ENCODE assay signal across 8 mouse cellular contexts in genomic region chr7:130547635-130548175, GRCm38 (mm10). TPM values are rescaled to one million over a fixed set of nuclear protein-coding genes. Genes with fewer than 3 reads are reported as not detected.
A peak's percentile ranks its signal among the peaks of the same experiment; 100 is the strongest.
DNase-seq lines count a peak whose midpoint lies in the region; ATAC-seq and TF ChIP-seq lines count a peak whose summit lies in the region.

No protein-coding gene starts in this region.

- no peak for TF ChIP-seq POLR2A in MEL (IDR thresholded peaks at IDR 0.05; ENCODE audit: control insufficient read depth in 1 of 2, insufficient read depth in 1 of 2, low read depth in 1 of 2, low read length in 2 of 2, poor library complexity in 1 of 2)

- H3K9me3 ChIP-seq in heart, embryonic 13.5 days = no peaks in the 10 kb centered on the region
- no peaks in the 10 kb centered on the region for H3K9me3 ChIP-seq in MEL (replicated peaks; ENCODE audit: insufficient read depth, low read length)
- H3K9me3 ChIP-seq in hindbrain, embryonic 14.5 days (ENCODE audit: control insufficient read depth, low read length) = no peaks in the 10 kb centered on the region
- H3K9me3 ChIP-seq in midbrain, embryonic 11.5 days (ENCODE audit: control insufficient read depth, low read length) = no peaks in the 10 kb centered on the region

- no peak for TF ChIP-seq EP300 in MEL (IDR thresholded peaks at IDR 0.05; ENCODE audit: low read depth in 1 of 2, low read length in 2 of 2)

- TF ChIP-seq RAD21 in MEL (IDR thresholded peaks at IDR 0.05; ENCODE audit: low read depth, low read length) = no peak

- peak overlapping the region; percentile 98 for H3K9ac ChIP-seq in heart, embryonic 13.5 days
- peak overlapping the region; percentile 50 for H3K9ac ChIP-seq in MEL (ENCODE audit: control insufficient read depth, low read depth, low read length, poor library complexity, severe bottlenecking)
- H3K9ac ChIP-seq in hindbrain, embryonic 14.5 days = peak overlapping the region; percentile 85; the same call in 1 of the 2 replicates
- H3K9ac ChIP-seq in midbrain, embryonic 11.5 days (ENCODE audit: low read length) = no peak overlapping the region; the same call in 1 of the 2 replicates

- peaks cover 29% of the 10 kb centered on the region for H3K36me3 ChIP-seq in heart, embryonic 13.5 days
- H3K36me3 ChIP-seq in MEL (ENCODE audit: control insufficient read depth in 1 of 2, insufficient read depth in 2 of 2, low read length in 2 of 2) = peaks cover 14 to 21% of the 10 kb centered on the region in 2 experiments; a peak in 3 of 4 replicates
- H3K36me3 ChIP-seq in hindbrain, embryonic 14.5 days (replicated peaks; ENCODE audit: control insufficient read depth, insufficient read depth) = peaks cover 14% of the 10 kb centered on the region
- peaks cover 9% of the 10 kb centered on the region; the same call in 1 of the 2 replicates for H3K36me3 ChIP-seq in midbrain, embryonic 11.5 days (ENCODE audit: control insufficient read depth, insufficient read depth, low read length)

- H3K4me3 ChIP-seq in heart, embryonic 13.5 days = peak overlapping the region; percentile 95
- peak overlapping the region; percentile 41 to 93 for H3K4me3 ChIP-seq in MEL (ENCODE audit: control insufficient read depth in 1 of 2, insufficient read depth in 1 of 2, low read depth in 2 of 2, low read length in 2 of 2)
- peak overlapping the region; percentile 98 for H3K4me3 ChIP-seq in hindbrain, embryonic 14.5 days (replicated peaks; ENCODE audit: low read length)
- H3K4me3 ChIP-seq in midbrain, embryonic 11.5 days (ENCODE audit: low read depth, low read length) = peak overlapping the region; percentile 85; the same call in 1 of the 2 replicates

- peaks cover 23% of the 10 kb centered on the region for H3K4me1 ChIP-seq in heart, embryonic 13.5 days
- H3K4me1 ChIP-seq in MEL (ENCODE audit: control insufficient read depth in 1 of 2, insufficient read depth in 2 of 2, low read length in 2 of 2) = peaks cover 6 to 13% of the 10 kb centered on the region in 2 experiments; a peak in 3 of 4 replicates
- peaks cover 10% of the 10 kb centered on the region for H3K4me1 ChIP-seq in hindbrain, embryonic 14.5 days (replicated peaks; ENCODE audit: control insufficient read depth, insufficient read depth, low read length)
- peaks cover 12% of the 10 kb centered on the region for H3K4me1 ChIP-seq in midbrain, embryonic 11.5 days (ENCODE audit: control insufficient read depth, insufficient read depth, low read length)

- no peaks in the 10 kb centered on the region for H3K27me3 ChIP-seq in heart, embryonic 13.5 days (replicated peaks)
- H3K27me3 ChIP-seq in MEL (ENCODE audit: control insufficient read depth in 1 of 2, insufficient read depth in 2 of 2, low read length in 2 of 2) = peaks cover 2 to 4% of the 10 kb centered on the region in 2 experiments
- no peaks in the 10 kb centered on the region for H3K27me3 ChIP-seq in hindbrain, embryonic 14.5 days (ENCODE audit: control insufficient read depth, insufficient read depth, low read length)
- H3K27me3 ChIP-seq in midbrain, embryonic 11.5 days (ENCODE audit: control insufficient read depth, insufficient read depth, low read length) = no peaks in the 10 kb centered on the region

- peak overlapping the region; percentile 91 for H3K4me2 ChIP-seq in heart, embryonic 13.5 days
- peak overlapping the region; percentile 79; the same call in 1 of the 2 replicates for H3K4me2 ChIP-seq in hindbrain, embryonic 14.5 days (replicated peaks)
- H3K4me2 ChIP-seq in midbrain, embryonic 11.5 days = no peak overlapping the region

- intact Hi-C loops in heart, postnatal 25 days (cut with DNase I) = loop anchor here (5.0 kb wide), 2 partner anchors 50 to 125 kb away; no protein-coding TSS in a partner anchor

- WGBS in heart, embryonic 13.5 days = 76% methylated on average over 12 of the region's 12 CpGs
- WGBS in hindbrain, embryonic 14.5 days = 85% methylated on average over 12 of the region's 12 CpGs
- 88% methylated on average over 12 of the region's 12 CpGs for WGBS in midbrain, embryonic 11.5 days

- no peak for ATAC-seq in heart, embryonic 13.5 days (ENCODE audit: extremely low read depth, insufficient number of reproducible peaks, low FRiP score, low TSS enrichment)
- ATAC-seq in hindbrain, embryonic 14.5 days (ENCODE audit: low FRiP score) = no peak
- ATAC-seq in midbrain, embryonic 11.5 days (ENCODE audit: low FRiP score) = no peak

- no peak for TF ChIP-seq CTCF in MEL (IDR thresholded peaks at IDR 0.05 in 2 of 3, conservative IDR thresholded peaks at IDR 0.05 in 1 of 3; ENCODE audit: control insufficient read depth in 1 of 3, insufficient read depth in 1 of 3, low read depth in 2 of 3, low read length in 3 of 3, poor library complexity in 1 of 3, severe bottlenecking in 1 of 3)

- H3K79me2 ChIP-seq in MEL (ENCODE audit: control insufficient read depth, insufficient read depth, low read length, poor library complexity) = peaks cover 34% of the 10 kb centered on the region

- no peak for DNase-seq in heart, postnatal 25 days (ENCODE audit: low spot score)
- no peak for DNase-seq in MEL (ENCODE audit: low read depth, low spot score)
- DNase-seq in hindbrain, embryonic 14.5 days (ENCODE audit: low spot score) = no peak
- peak; percentile 60 for DNase-seq in midbrain, embryonic 11.5 days (ENCODE audit: low spot score, missing footprints)
- DNase-seq in cerebellum, adult 8-10 months = no peak
- no peak for DNase-seq in cerebellum, adult 11-12 months
- no peak for DNase-seq in urinary bladder, postnatal 36 days (ENCODE audit: low spot score in 2 of 2)

- H3K27ac ChIP-seq in heart, embryonic 13.5 days (replicated peaks) = peak overlapping the region; percentile 100
- H3K27ac ChIP-seq in MEL (ENCODE audit: control insufficient read depth, low read depth, low read length) = no peak overlapping the region
- peak overlapping the region; percentile 98; the same call in 1 of the 2 replicates for H3K27ac ChIP-seq in hindbrain, embryonic 14.5 days
- H3K27ac ChIP-seq in midbrain, embryonic 11.5 days (ENCODE audit: low read depth, low read length) = no peak overlapping the region

TF ChIP-seq in MEL, 35 proteins besides CTCF, POLR2A, EP300 and RAD21:
- TF ChIP-seq ZNF384 (IDR thresholded peaks at IDR 0.05; ENCODE audit: low read depth, low read length) (no peak), MAX (IDR thresholded peaks at IDR 0.05; ENCODE audit: low read length) (no peak), TAL1 (IDR thresholded peaks at IDR 0.05; ENCODE audit: low read length) (no peak), GABPA (IDR thresholded peaks at IDR 0.05; ENCODE audit: low read depth, low read length) (no peak), MXI1 (IDR thresholded peaks at IDR 0.05; ENCODE audit: low read depth, low read length) (no peak), GATA1 (IDR thresholded peaks at IDR 0.05; ENCODE audit: low read depth, low read length) (no peak), NELFE (IDR thresholded peaks at IDR 0.05; ENCODE audit: low read depth, low read length) (no peak), RCOR1 (IDR thresholded peaks at IDR 0.05; ENCODE audit: low read depth, low read length) (no peak), CHD1 (IDR thresholded peaks at IDR 0.05; ENCODE audit: low read depth, low read length) (no peak; the same call in 1 of the 2 replicates), ZC3H11A (IDR thresholded peaks at IDR 0.05; ENCODE audit: low read depth, low read length) (no peak), USF2 (IDR thresholded peaks at IDR 0.05; ENCODE audit: borderline replicate concordance in 1 of 2, insufficient read depth in 1 of 2, low read depth in 1 of 2, low read length in 2 of 2) (no peak), TBP (IDR thresholded peaks at IDR 0.05; ENCODE audit: low read depth, low read length) (no peak), HCFC1 (IDR thresholded peaks at IDR 0.05; ENCODE audit: low read depth, low read length) (no peak), POLR2AphosphoS2 (IDR thresholded peaks at IDR 0.05; ENCODE audit: low read length) (no peak), USF1 (IDR thresholded peaks at IDR 0.05; ENCODE audit: low read depth, low read length) (no peak), MEF2A (IDR thresholded peaks at IDR 0.05; ENCODE audit: extremely low read depth, insufficient replicate concordance, low read depth, low read length, poor library complexity, severe bottlenecking) (no peak)

RNA-seq across cellular contexts. Expression of gene Nsmce4a, which starts 25.2 kb away (rescaled TPM):
- 124 and 134 TPM in 2 replicates for polyA plus RNA-seq in heart, embryonic 13.5 days (2015; fragmentation: Nextera tagmentation; extraction: Ambion mirVana)
- total RNA-seq in heart, postnatal 25 days (2021) = 10 to 100 TPM; 38.5 to 46.1 TPM
- total RNA-seq in MEL (2012; rRNA removed) = 124 and 134 TPM in 2 replicates
- 100 to 1,000 TPM; 117 to 129 TPM for polyA plus RNA-seq in MEL (2012; ENCODE audit: insufficient read depth in 1 of 2, insufficient read length in 2 of 2, low read depth in 1 of 2, low replicate concordance in 2 of 2, missing spikeins in 1 of 2)
- 96.7 and 99.6 TPM in 2 replicates for polyA plus RNA-seq in hindbrain, embryonic 14.5 days (2014; fragmentation: Nextera tagmentation; extraction: Ambion mirVana)
- 223 and 239 TPM in 2 replicates for polyA plus RNA-seq in midbrain, embryonic 11.5 days (2014; fragmentation: Nextera tagmentation; extraction: Ambion mirVana)

RNA-seq across cellular contexts. Expression of gene Ate1, which starts 27.5 kb away (rescaled TPM):
- polyA plus RNA-seq in heart, embryonic 13.5 days (2015; fragmentation: Nextera tagmentation; extraction: Ambion mirVana) = 49.6 and 59.6 TPM in 2 replicates
- total RNA-seq in heart, postnatal 25 days (2021) = 10 to 100 TPM; 32.2 to 32.3 TPM
- total RNA-seq in MEL (2012; rRNA removed) = 19.5 and 21.9 TPM in 2 replicates
- 10 to 100 TPM in 1 of 2 experiments, not detected in 1; 28.6 TPM for polyA plus RNA-seq in MEL (2012; ENCODE audit: insufficient read depth in 1 of 2, insufficient read length in 2 of 2, low read depth in 1 of 2, low replicate concordance in 2 of 2, missing spikeins in 1 of 2)
- polyA plus RNA-seq in hindbrain, embryonic 14.5 days (2014; fragmentation: Nextera tagmentation; extraction: Ambion mirVana) = 104 and 108 TPM in 2 replicates
- 54.8 and 57.1 TPM in 2 replicates for polyA plus RNA-seq in midbrain, embryonic 11.5 days (2014; fragmentation: Nextera tagmentation; extraction: Ambion mirVana)

RNA-seq across cellular contexts. Expression of gene Tacc2, which starts 29.5 kb away (rescaled TPM):
- polyA plus RNA-seq in heart, embryonic 13.5 days (2015; fragmentation: Nextera tagmentation; extraction: Ambion mirVana) = 40.6 and 42.5 TPM in 2 replicates
- total RNA-seq in heart, postnatal 25 days (2021) = 100 to 1,000 TPM; 364 to 380 TPM
- total RNA-seq in MEL (2012; rRNA removed) = 3.5 and 5.3 TPM in 2 replicates
- 10 to 100 TPM in 1 of 2 experiments, not detected in 1; 21.5 TPM for polyA plus RNA-seq in MEL (2012; ENCODE audit: insufficient read depth in 1 of 2, insufficient read length in 2 of 2, low read depth in 1 of 2, low replicate concordance in 2 of 2, missing spikeins in 1 of 2)
- 58.9 and 61.6 TPM in 2 replicates for polyA plus RNA-seq in hindbrain, embryonic 14.5 days (2014; fragmentation: Nextera tagmentation; extraction: Ambion mirVana)
- 45.8 and 47.3 TPM in 2 replicates for polyA plus RNA-seq in midbrain, embryonic 11.5 days (2014; fragmentation: Nextera tagmentation; extraction: Ambion mirVana)

Comparison
In these comparisons a context has a peak if more than half of its experiments do, and no peak if none do; other contexts are left out.
1. H3K27ac ChIP-seq: peak in heart, embryonic 13.5 days (single experiment) and hindbrain, embryonic 14.5 days (single experiment); none in MEL (single experiment) and midbrain, embryonic 11.5 days (single experiment).
2. Peak in every context shown above with its lines, with median percentiles within 50 percentile points of each other: H3K4me3 ChIP-seq.